Mouse (Mus musculus) lung, postnatal 0 days (tissue): ENCODE data around the gene Man1a.

Source experiments
- CTCF ChIP-seq: IDR thresholded peaks from 2 replicates; pipeline ENCODE4 v1.5.1; 2016; ENCODE audit warnings: antibody characterized with exemption, mild to moderate bottlenecking
- EP300 ChIP-seq: IDR thresholded peaks from 2 replicates; pipeline ENCODE4 v1.6.1; 2016; ENCODE audit warnings: antibody characterized with exemption, mild to moderate bottlenecking, control low read depth

DNA sequence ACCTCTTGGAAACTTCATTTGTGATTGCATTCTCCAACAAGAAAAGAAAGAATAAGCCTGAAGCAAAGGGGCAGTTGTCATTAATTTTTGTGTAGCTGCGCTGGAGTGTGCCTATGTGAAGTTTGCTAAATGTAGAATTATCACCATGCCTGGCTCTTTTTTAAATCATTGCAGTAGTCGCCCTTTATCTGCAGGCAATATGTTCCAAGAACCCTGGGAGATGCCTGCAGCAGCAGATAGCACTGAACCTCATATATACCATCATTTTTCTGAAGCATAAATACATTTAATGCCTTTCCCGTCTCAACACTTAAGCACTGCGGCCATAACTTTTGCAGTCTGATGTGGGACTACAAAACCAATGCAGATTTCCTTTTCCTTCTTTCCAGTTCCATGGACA, 50.3 kb downstream of the Man1a start:
- TF ChIP-seq CTCF = no peak
- no peak for TF ChIP-seq EP300
